In genomic region chr6:85189911-85190591, GRCm38 (mm10) we compare ENCODE assay signal across 8 mouse cellular contexts. TPM values are rescaled to one million over a fixed set of nuclear protein-coding genes. Genes with fewer than 3 reads are reported as not detected.
DNase-seq lines count a peak whose midpoint lies in the region; ATAC-seq and TF ChIP-seq lines count a peak whose summit lies in the region.

No protein-coding gene starts in this region.

- peak in 1 of 2 experiments; percentile 50 for DNase-seq in layer of hippocampus, adult 2 months (ENCODE audit: low spot score in 2 of 2)
- no peak for DNase-seq in layer of hippocampus, adult 11-12 months (ENCODE audit: low spot score)
- peak; percentile 51 for DNase-seq in brain, adult 2 months (ENCODE audit: low read depth, low spot score)
- peak; percentile 64 for DNase-seq in kidney, postnatal 10 days
- DNase-seq in midbrain, postnatal 0 days (ENCODE audit: low spot score): peak; percentile 28
- no peak for DNase-seq in urinary bladder, postnatal 4 days (ENCODE audit: low spot score in 2 of 2)

- H3K9ac ChIP-seq in forebrain, embryonic 16.5 days (replicated peaks; ENCODE audit: low read depth, low read length): peak overlapping the region; percentile 71
- H3K9ac ChIP-seq in midbrain, postnatal 0 days (replicated peaks; ENCODE audit: low read length, poor library complexity, severe bottlenecking): no peak overlapping the region

- under 1% methylated on average over 52 of the region's 52 CpGs for WGBS in forebrain, embryonic 16.5 days
- WGBS in midbrain, postnatal 0 days: under 1% methylated on average over 52 of the region's 52 CpGs

- no peak for TF ChIP-seq CTCF in layer of hippocampus, adult 2 months (conservative IDR thresholded peaks at IDR 0.05)
- TF ChIP-seq CTCF in midbrain, postnatal 0 days (IDR thresholded peaks at IDR 0.05): no peak

- H3K27me3 ChIP-seq in forebrain, embryonic 16.5 days (replicated peaks; ENCODE audit: control insufficient read depth, insufficient read depth, low read length): peaks cover 5% of the 10 kb centered on the region
- peaks cover 73% of the 10 kb centered on the region for H3K27me3 ChIP-seq in midbrain, postnatal 0 days (ENCODE audit: insufficient read depth, low read length)

- peak overlapping the region; percentile 75 for H3K27ac ChIP-seq in layer of hippocampus, adult 2 months
- peak overlapping the region; percentile 75 for H3K27ac ChIP-seq in forebrain, embryonic 16.5 days (ENCODE audit: low read length)
- no peak overlapping the region for H3K27ac ChIP-seq in midbrain, postnatal 0 days (ENCODE audit: low read depth, low read length)

- H3K36me3 ChIP-seq in forebrain, embryonic 16.5 days (ENCODE audit: control insufficient read depth, insufficient read depth): no peaks in the 10 kb centered on the region
- no peaks in the 10 kb centered on the region for H3K36me3 ChIP-seq in midbrain, postnatal 0 days (ENCODE audit: insufficient read depth, low read length)

- peak overlapping the region; percentile 62 for H3K4me3 ChIP-seq in layer of hippocampus, adult 2 months
- peak overlapping the region; percentile 72 for H3K4me3 ChIP-seq in forebrain, embryonic 16.5 days (replicated peaks; ENCODE audit: low read length)
- H3K4me3 ChIP-seq in midbrain, postnatal 0 days (ENCODE audit: low read depth, low read length): peak overlapping the region; percentile 23

- peaks cover 71% of the 10 kb centered on the region for H3K4me1 ChIP-seq in forebrain, embryonic 16.5 days (replicated peaks; ENCODE audit: control insufficient read depth, insufficient read depth, low read length)
- H3K4me1 ChIP-seq in midbrain, postnatal 0 days (ENCODE audit: insufficient read depth, low read length): 0 out of 2 replicates have a peak, but pooled peaks cover 6% of the 10 kb centered on the region

- H3K9me3 ChIP-seq in forebrain, embryonic 16.5 days (ENCODE audit: control insufficient read depth, low read length): no peaks in the 10 kb centered on the region
- H3K9me3 ChIP-seq in midbrain, postnatal 0 days (ENCODE audit: low read length): no peaks in the 10 kb centered on the region

- ATAC-seq in forebrain, embryonic 16.5 days: no peak
- ATAC-seq in midbrain, postnatal 0 days (ENCODE audit: low FRiP score): no peak
- ATAC-seq in monocyte, adult 5-6 weeks (replicated peaks; ENCODE audit: insufficient number of reproducible peaks, low FRiP score, low TSS enrichment, poor library complexity, severe bottlenecking): no peak

- H3K4me2 ChIP-seq in forebrain, embryonic 16.5 days (ENCODE audit: low read length): peak overlapping the region; percentile 67
- H3K4me2 ChIP-seq in midbrain, postnatal 0 days (ENCODE audit: low read depth, low read length, poor library complexity, severe bottlenecking): peak overlapping the region; percentile 38

RNA-seq across cellular contexts. Expression of gene Emx1, which starts 2.8 kb away (rescaled TPM):
- 10 to 100 TPM; 15.9 to 20.2 TPM for total RNA-seq in layer of hippocampus, adult 2 months (2021)
- 57.5 and 59.7 TPM in 2 replicates for polyA plus RNA-seq in forebrain, embryonic 16.5 days (2015; fragmentation: Nextera tagmentation; extraction: Ambion mirVana)
- 0.88 and 2.6 TPM in 2 replicates for total RNA-seq in midbrain, postnatal 0 days (2014; rRNA removed)
- polyA plus RNA-seq in midbrain, postnatal 0 days (2015; fragmentation: Nextera tagmentation; extraction: Ambion mirVana): 0.58 and 0.64 TPM in 2 replicates
- total RNA-seq in monocyte, adult 5-6 weeks (2017): not detected in 3 replicates

RNA-seq across cellular contexts. Expression of gene Spr, which starts 52.5 kb away (rescaled TPM):
- total RNA-seq in layer of hippocampus, adult 2 months (2021): 10 to 100 TPM; 44.5 to 48.2 TPM
- 31.9 and 32.6 TPM in 2 replicates for polyA plus RNA-seq in forebrain, embryonic 16.5 days (2015; fragmentation: Nextera tagmentation; extraction: Ambion mirVana)
- 29.0 and 32.5 TPM in 2 replicates for total RNA-seq in midbrain, postnatal 0 days (2014; rRNA removed)
- 28.4 and 32.9 TPM in 2 replicates for polyA plus RNA-seq in midbrain, postnatal 0 days (2015; fragmentation: Nextera tagmentation; extraction: Ambion mirVana)
- total RNA-seq in monocyte, adult 5-6 weeks (2017): 25.1 to 47.0 TPM (median 29.7 TPM) in 3 replicates

Comparison
In these comparisons a context has a peak if more than half of its experiments do, and no peak if none do; other contexts are left out.
1. DNase-seq: peak in brain, adult 2 months (single experiment), kidney, postnatal 10 days (single experiment) and midbrain, postnatal 0 days (single experiment); none in layer of hippocampus, adult 11-12 months (single experiment) and urinary bladder, postnatal 4 days (0 of 2).
2. Peak in every context shown above with its lines, with median percentiles within 50 percentile points of each other: H3K4me3 ChIP-seq.